Mouse (Mus musculus) kidney, adult 2 months (tissue): ENCODE results near the gene Gm20422.

ENCODE experiments used
- CTCF ChIP-seq: fragments of 200-500 bp; conservative IDR thresholded peaks from 2 replicates; pipeline ENCODE4 v1.5.1; 2011; ENCODE audit warnings: low read depth, mild to moderate bottlenecking, control low read depth, low read length, moderate library complexity, mixed read lengths; ENCODE audit not compliant: insufficient read depth, insufficient read length
- POLR2A ChIP-seq: fragments of 200-500 bp; IDR thresholded peaks from one replicate; pipeline ENCODE4 v1.6.1; 2011; ENCODE audit warnings: low read depth, low read length, control low read depth

DNA sequence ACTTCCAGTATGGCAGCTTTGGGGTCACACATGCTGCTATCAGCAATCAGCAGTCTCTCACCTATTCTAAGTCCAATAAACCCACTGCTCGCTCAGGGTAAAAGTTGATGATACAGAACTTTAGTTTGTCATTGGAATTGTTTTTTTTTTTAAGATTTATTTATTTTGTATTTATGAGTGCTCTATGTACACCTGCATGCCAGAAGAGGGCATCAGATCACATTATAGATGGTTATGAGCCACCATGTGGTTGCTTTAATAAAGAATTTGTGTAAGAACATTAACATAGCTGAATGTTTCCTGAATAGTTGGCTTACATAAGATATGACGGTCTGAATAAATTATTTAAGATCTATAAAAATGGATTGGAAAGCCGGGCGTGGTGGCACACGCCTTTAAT, 16.4 kb downstream of the Gm20422 start:
- TF ChIP-seq POLR2A = no peak
- no peak for TF ChIP-seq CTCF
